Comparison of ENCODE assay signal across 8 mouse cellular contexts in genomic region chr12:32144513-32144912, GRCm38 (mm10).
DNase-seq lines count a peak whose midpoint lies in the region; ATAC-seq lines count a peak whose summit lies in the region.

No protein-coding gene starts in this region.

- WGBS in intestine, embryonic 14.5 days = 5% methylated on average over 5 of the region's 5 CpGs

- H3K9ac ChIP-seq in intestine, embryonic 14.5 days (ENCODE audit: low read length) = no peak overlapping the region

- no peak overlapping the region for H3K4me3 ChIP-seq in intestine, embryonic 14.5 days (ENCODE audit: low read depth, low read length)

- ATAC-seq in common myeloid progenitor, adult 5-6 weeks (replicated peaks; ENCODE audit: low read depth, poor library complexity, severe bottlenecking) = peak; percentile 67
- 0 out of 2 replicates have a peak, but pooled peaks have one; percentile 60 for ATAC-seq in intestine, embryonic 14.5 days (replicated peaks; ENCODE audit: low FRiP score, low TSS enrichment, low read depth)
- peak; percentile 58 for ATAC-seq in megakaryocyte-erythroid progenitor cell, adult 5-6 weeks (replicated peaks; ENCODE audit: low FRiP score, low TSS enrichment, poor library complexity, severe bottlenecking)

- H3K9me3 ChIP-seq in intestine, embryonic 14.5 days (ENCODE audit: control insufficient read depth, low read length) = no peaks in the 10 kb centered on the region

- H3K4me1 ChIP-seq in intestine, embryonic 14.5 days (replicated peaks; ENCODE audit: control insufficient read depth, insufficient read depth, low read length) = peaks cover 2% of the 10 kb centered on the region; the same call in 1 of the 2 replicates

- no peak overlapping the region for H3K4me2 ChIP-seq in intestine, embryonic 14.5 days (ENCODE audit: low read length)

- DNase-seq in ZHBTc4 (ENCODE audit: low read depth, low spot score) = peak; percentile 71
- DNase-seq in gastrocnemius, adult 8-10 months (ENCODE audit: low spot score in 2 of 2) = peak; percentile 29 to 43
- peak; percentile 87 for DNase-seq in intestine, embryonic 14.5 days (ENCODE audit: low spot score)
- peak; percentile 62 to 78 for DNase-seq in left cerebral cortex, postnatal 10 days (ENCODE audit: extremely low spot score in 1 of 2, low spot score in 2 of 2)
- DNase-seq in right cerebral cortex, postnatal 36 days (ENCODE audit: low spot score in 2 of 2) = peak; percentile 21 to 50
- DNase-seq in yolk sac, embryonic 10.5 days (ENCODE audit: low spot score) = peak; percentile 47

- intact Hi-C loops in left cerebral cortex, postnatal 10 days (cut with DNase I) = loop anchor here (2.0 to 5.0 kb wide), 2 partner anchors 62 to 178 kb away; no protein-coding TSS in a partner anchor

- H3K27ac ChIP-seq in intestine, embryonic 14.5 days (ENCODE audit: low read depth) = no peak overlapping the region

- H3K36me3 ChIP-seq in intestine, embryonic 14.5 days (ENCODE audit: control insufficient read depth, insufficient read depth, low read length) = no peaks in the 10 kb centered on the region

- no peaks in the 10 kb centered on the region for H3K27me3 ChIP-seq in intestine, embryonic 14.5 days (replicated peaks; ENCODE audit: control insufficient read depth, insufficient read depth, low read length)

Comparison
In these comparisons a context has a peak if more than half of its experiments do, and no peak if none do; other contexts are left out.
1. DNase-seq: peak in every context shown above with its lines; median percentile 87 in intestine, embryonic 14.5 days; 71 in ZHBTc4; 70 in left cerebral cortex, postnatal 10 days; 47 in yolk sac, embryonic 10.5 days; 36 in gastrocnemius, adult 8-10 months; 36 in right cerebral cortex, postnatal 36 days.